In the genomic region with DNA sequence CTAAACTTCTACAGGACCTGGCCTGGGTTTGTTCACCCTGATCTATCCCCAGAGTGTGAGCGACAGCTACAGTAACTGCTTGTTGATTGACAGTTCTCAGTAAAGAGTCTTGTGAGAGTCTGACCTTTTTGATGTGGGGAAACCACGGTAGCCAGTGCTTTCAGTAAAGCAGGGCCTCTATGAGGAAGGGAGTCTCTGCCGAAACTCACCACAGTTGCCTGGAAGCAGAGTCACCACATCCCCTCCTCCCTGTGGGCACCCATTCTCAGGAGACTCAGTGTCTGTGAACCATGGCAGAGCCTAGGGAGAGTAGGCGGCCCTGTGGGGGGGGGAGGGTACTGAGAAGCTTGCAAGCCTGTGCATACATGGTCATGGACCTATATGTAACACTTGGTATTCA, we compare ENCODE assay signal across 16 mouse cellular contexts. TPM values are rescaled to one million over a fixed set of nuclear protein-coding genes. Genes with fewer than 3 reads are reported as not detected.
A peak's percentile ranks its signal among the peaks of the same experiment; 100 is the strongest.
DNase-seq lines count a peak whose midpoint lies in the region; ATAC-seq and TF ChIP-seq lines count a peak whose summit lies in the region.
"Had no signal": no experiment of that assay in that cellular context is flagged by ENCODE, and none has a peak within 500 bp of the region (broad histone marks: within the 10 kb centered on the region; RNA-seq: fewer than 3 reads in every experiment).

No protein-coding gene starts in this region.

- ATAC-seq in megakaryocyte, adult 5-6 weeks (ENCODE audit: poor library complexity, severe bottlenecking) = peak; percentile 89
- ATAC-seq: forebrain, embryonic 15.5 days had no signal

- H3K36me3 ChIP-seq in CH12.LX (replicated peaks in 1 of 2; ENCODE audit: control insufficient read depth in 1 of 2, insufficient read depth in 1 of 2, low read length in 1 of 2) = peaks cover 0 to 4% of the 10 kb centered on the region in 2 experiments
- H3K36me3 ChIP-seq: forebrain, embryonic 15.5 days; liver, embryonic 13.5 days had no signal

- H3K4me3 ChIP-seq in CH12.LX (replicated peaks in 1 of 3; ENCODE audit: low read depth in 2 of 3, low read length in 2 of 3, poor library complexity in 1 of 3) = no peak overlapping the region
- H3K4me3 ChIP-seq: forebrain, embryonic 15.5 days; liver, embryonic 13.5 days; megakaryocyte, embryonic 14.5 days had no signal

- in situ Hi-C loops in CH12.LX (cut with MboI; ENCODE audit: low pct_ligation_motif_present, low pct_unique_long_range_greater_than_20kb, low sequenced_read_pairs) = no loop called here

- H3K4me1 ChIP-seq in CH12.LX (ENCODE audit: control insufficient read depth in 1 of 2, insufficient read depth in 2 of 2) = peaks cover 58 to 60% of the 10 kb centered on the region in 2 experiments
- H3K4me1 ChIP-seq: forebrain, embryonic 15.5 days; liver, embryonic 13.5 days had no signal

- TF ChIP-seq CTCF in CH12.LX (conservative IDR thresholded peaks at IDR 0.05 in 1 of 2, IDR thresholded peaks at IDR 0.05 in 1 of 2; ENCODE audit: low read depth in 2 of 2, low read length in 2 of 2) = no peak

- peak; percentile 2; the same call in 1 of the 2 replicates for TF ChIP-seq RAD21 in CH12.LX (IDR thresholded peaks at IDR 0.05; ENCODE audit: low read depth, low read length)

- TF ChIP-seq POLR2A in CH12.LX (IDR thresholded peaks at IDR 0.05; ENCODE audit: low read depth, low read length) = no peak

- TF ChIP-seq EP300 in CH12.LX (IDR thresholded peaks at IDR 0.05; ENCODE audit: low read length) = peak; percentile 85

- H3K79me2 ChIP-seq in CH12.LX (replicated peaks; ENCODE audit: control insufficient read depth, extremely low read depth, insufficient read depth, poor library complexity, severe bottlenecking) = no peaks in the 10 kb centered on the region

- no peaks in the 10 kb centered on the region for H3K27me3 ChIP-seq in CH12.LX (replicated peaks)
- H3K27me3 ChIP-seq: forebrain, embryonic 15.5 days; liver, embryonic 13.5 days; megakaryocyte, embryonic 14.5 days had no signal

- H3K9me3 ChIP-seq in CH12.LX (replicated peaks; ENCODE audit: low read length) = peaks cover 4% of the 10 kb centered on the region
- H3K9me3 ChIP-seq: forebrain, embryonic 15.5 days had no signal

- DNase-seq in lung, postnatal 25 days (ENCODE audit: low spot score) = peak; percentile 48
- DNase-seq in lung, adult 18-20 months = no peak
- DNase-seq in CH12.LX (ENCODE audit: extremely low read depth) = peak; percentile 85
- peak; percentile 70 for DNase-seq in thymus, postnatal 14 days
- DNase-seq in urinary bladder, postnatal 36 days (ENCODE audit: low spot score in 2 of 2) = no peak
- no peak for DNase-seq in gastrocnemius, postnatal 4 days (ENCODE audit: low spot score in 2 of 2)
- no peak for DNase-seq in retina, embryonic 14.5 days (ENCODE audit: low spot score)
- DNase-seq: adrenal gland, postnatal 10 days; embryo, embryonic 11 days; kidney, adult 11 months; kidney, postnatal 25 days; liver, embryonic 13.5 days had no signal

- H3K27ac ChIP-seq in CH12.LX (ENCODE audit: insufficient read depth, low read depth) = peak overlapping the region; percentile 44
- H3K27ac ChIP-seq: forebrain, embryonic 15.5 days; liver, embryonic 13.5 days; stomach, postnatal 0 days had no signal

- no peak overlapping the region for H3K9ac ChIP-seq in CH12.LX (ENCODE audit: insufficient read depth, low read depth)
- H3K9ac ChIP-seq: forebrain, embryonic 15.5 days; liver, embryonic 13.5 days had no signal

- dilution Hi-C loops in CH12.LX (cut with MboI; ENCODE audit: extremely low pct_ligation_motif_present, extremely low pct_unique_long_range_greater_than_20kb, low sequenced_read_pairs) = no loop called here

- H3K4me2 ChIP-seq in CH12.LX (ENCODE audit: insufficient read depth, low read depth, poor library complexity, severe bottlenecking) = peak overlapping the region; percentile 53
- H3K4me2 ChIP-seq: forebrain, embryonic 15.5 days; liver, embryonic 13.5 days had no signal

TF ChIP-seq in CH12.LX, 34 proteins besides CTCF, POLR2A, EP300 and RAD21:
- TF ChIP-seq MAZ (IDR thresholded peaks at IDR 0.05; ENCODE audit: low read depth, low read length) (peak; percentile 73), MEF2A (IDR thresholded peaks at IDR 0.05; ENCODE audit: borderline replicate concordance, low read depth, low read length) (peak; percentile 63), SMC3 (IDR thresholded peaks at IDR 0.05; ENCODE audit: low read depth, low read length) (peak; percentile 26; the same call in 1 of the 2 replicates), MAFK (IDR thresholded peaks at IDR 0.05; ENCODE audit: insufficient replicate concordance, low read length) (peak; percentile 77; the same call in 1 of the 2 replicates), NRF1 (IDR thresholded peaks at IDR 0.05; ENCODE audit: low read depth, low read length) (0 out of 2 replicates have a peak, but pooled peaks have one; percentile 21), TBP (conservative IDR thresholded peaks at IDR 0.05; ENCODE audit: low read depth, low read length) (no peak), MYC (IDR thresholded peaks at IDR 0.05; ENCODE audit: low read depth, low read length) (0 out of 2 replicates have a peak, but pooled peaks have one; percentile 21), JUN (IDR thresholded peaks at IDR 0.05; ENCODE audit: insufficient read depth, low read depth, low read length) (no peak), IRF4 (IDR thresholded peaks at IDR 0.05; ENCODE audit: low read depth, low read length) (peak; percentile 86), SIN3A (IDR thresholded peaks at IDR 0.05; ENCODE audit: low read length) (peak; percentile 86; the same call in 1 of the 2 replicates), RCOR1 (conservative IDR thresholded peaks at IDR 0.05; ENCODE audit: low read depth, low read length) (peak; percentile 80; the same call in 1 of the 2 replicates), USF2 (conservative IDR thresholded peaks at IDR 0.05; ENCODE audit: low read depth, low read length) (no peak), KAT2A (IDR thresholded peaks at IDR 0.05; ENCODE audit: insufficient replicate concordance, low read length) (0 out of 2 replicates have a peak, but pooled peaks have one; percentile 26), CHD2 (IDR thresholded peaks at IDR 0.05; ENCODE audit: low read length) (peak; percentile 87), TCF12 (IDR thresholded peaks at IDR 0.05; ENCODE audit: low read depth, low read length) (peak; percentile 79), BHLHE40 (IDR thresholded peaks at IDR 0.05; ENCODE audit: low read depth, low read length) (peak; percentile 91), ELF1 (IDR thresholded peaks at IDR 0.05; ENCODE audit: low read depth, low read length) (peak; percentile 51; the same call in 1 of the 2 replicates), ZNF384 (IDR thresholded peaks at IDR 0.05; ENCODE audit: low read depth, low read length) (no peak), ETS1 (conservative IDR thresholded peaks at IDR 0.05; ENCODE audit: low read depth, low read length) (peak; percentile 92)

RNA-seq across cellular contexts. Expression of a gene that starts 14.5 kb away (rescaled TPM):
- total RNA-seq in CH12.LX (2012; rRNA removed) (129 and 142 TPM in 2 replicates), CH12.LX (2014; rRNA removed) (95.5 and 103 TPM in 2 replicates)
- polyA plus RNA-seq in CH12.LX (2012; ENCODE audit: insufficient read length, low read depth) = 191 and 252 TPM in 2 replicates
- total RNA-seq in megakaryocyte, adult 5-6 weeks (2015) = 0.62 and 0.83 TPM in 2 replicates
- total RNA-seq in megakaryocyte, adult 5-6 weeks (2017) = 1.8 and 2.2 TPM in 2 replicates
- 1 to 10 TPM; 1.0 to 1.7 TPM for total RNA-seq in gastrocnemius, postnatal 4 days (2021)

RNA-seq across cellular contexts. Expression of a gene that starts 36.8 kb away (rescaled TPM):
- 15.8 and 18.2 TPM in 2 replicates for total RNA-seq in CH12.LX (2012; rRNA removed)
- 20.7 and 26.4 TPM in 2 replicates for total RNA-seq in CH12.LX (2014; rRNA removed)
- polyA plus RNA-seq in CH12.LX (2012; ENCODE audit: insufficient read length, low read depth) = 25.4 and 27.4 TPM in 2 replicates
- total RNA-seq in megakaryocyte, adult 5-6 weeks (2015) = 11.9 and 15.9 TPM in 2 replicates
- 29.8 and 31.7 TPM in 2 replicates for total RNA-seq in megakaryocyte, adult 5-6 weeks (2017)
- total RNA-seq in gastrocnemius, postnatal 4 days (2021) = 10 to 100 TPM; 14.5 to 15.1 TPM

Comparison
In these comparisons a context has a peak if more than half of its experiments do, and no peak if none do; other contexts are left out.
1. DNase-seq: peak in lung, postnatal 25 days (single experiment), CH12.LX (single experiment) and thymus, postnatal 14 days (single experiment); none in lung, adult 18-20 months (0 of 2), urinary bladder, postnatal 36 days (0 of 2), gastrocnemius, postnatal 4 days (0 of 2) and retina, embryonic 14.5 days (single experiment).
2. RNA of a gene that starts 14.5 kb away (total RNA-seq): 95.5 to 142 TPM in CH12.LX; 0.62 to 2.2 TPM in megakaryocyte, adult 5-6 weeks and 1.0 to 1.7 TPM in gastrocnemius, postnatal 4 days; every median in the first group is over 10 times any median in the second.